Mouse (Mus musculus): Measurements from ENCODE around the gene Drosha. TPM values are rescaled to one million over a fixed set of nuclear protein-coding genes. Genes with fewer than 3 reads are reported as not detected.
"Not testable (repeated sequence)": the region's sequence is repeated elsewhere in the genome, so short reads cannot be mapped to it uniquely, and the experiment has no call there.

The Drosha gene
- total RNA-seq, 2 experiments from 2014 or later, result 35.4 to 39.6 TPM

GRCm38 (mm10) chr15:12884855-12885254 lies 60.2 kb downstream of the Drosha start:
- DNase-seq (ENCODE audit: low spot score), result no peak

DNA sequence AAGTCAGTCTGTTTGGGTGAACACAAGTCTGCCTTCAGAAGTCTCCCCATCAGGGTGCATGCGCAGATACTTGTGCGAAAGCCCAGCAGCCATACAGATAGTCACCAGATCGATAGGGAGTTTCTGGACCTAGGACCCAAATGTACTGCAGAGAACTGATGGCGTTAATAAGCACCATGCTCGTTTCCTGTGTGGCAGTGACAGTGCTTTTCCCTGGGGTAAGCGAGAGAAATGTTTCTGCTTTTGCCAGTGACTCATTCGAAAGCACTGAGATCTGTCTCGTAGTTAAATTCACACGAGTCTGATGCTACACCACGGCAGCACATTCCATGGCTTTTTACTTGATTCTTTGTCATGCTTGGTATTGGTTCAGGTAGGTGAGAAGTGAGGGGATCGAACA lies 60.7 kb downstream of the Drosha start:
- DNase-seq (ENCODE audit: low spot score), result no peak

DNA sequence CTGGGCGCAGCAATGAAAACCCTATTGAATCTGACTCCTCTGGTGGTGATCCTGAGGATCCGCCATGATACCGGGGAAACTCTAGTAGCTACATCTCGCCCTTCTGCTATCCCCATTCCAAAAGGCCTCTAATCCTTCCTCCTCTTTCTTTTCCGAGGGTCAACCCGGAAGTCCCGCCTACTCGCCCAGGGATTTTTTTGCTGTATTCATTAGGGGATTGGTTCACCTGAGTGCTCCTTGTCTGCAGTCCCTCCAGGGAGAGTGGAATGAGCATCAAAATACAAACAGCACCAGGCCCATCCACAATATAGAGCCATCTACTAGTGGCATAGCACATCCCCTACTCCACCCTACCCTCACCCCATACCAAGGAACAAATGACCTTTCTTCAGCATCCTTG lies 62.6 kb downstream of the Drosha start:
- no peak for DNase-seq (ENCODE audit: low spot score)

GRCm38 (mm10) chr15:12888312-12888711 lies 63.7 kb downstream of the Drosha start:
- DNase-seq (ENCODE audit: low spot score), result no peak

- DNase-seq (ENCODE audit: low spot score), result no peak
These were observed 65.3 kb downstream of the Drosha start for GRCm38 (mm10) chr15:12889909-12890308.

DNA sequence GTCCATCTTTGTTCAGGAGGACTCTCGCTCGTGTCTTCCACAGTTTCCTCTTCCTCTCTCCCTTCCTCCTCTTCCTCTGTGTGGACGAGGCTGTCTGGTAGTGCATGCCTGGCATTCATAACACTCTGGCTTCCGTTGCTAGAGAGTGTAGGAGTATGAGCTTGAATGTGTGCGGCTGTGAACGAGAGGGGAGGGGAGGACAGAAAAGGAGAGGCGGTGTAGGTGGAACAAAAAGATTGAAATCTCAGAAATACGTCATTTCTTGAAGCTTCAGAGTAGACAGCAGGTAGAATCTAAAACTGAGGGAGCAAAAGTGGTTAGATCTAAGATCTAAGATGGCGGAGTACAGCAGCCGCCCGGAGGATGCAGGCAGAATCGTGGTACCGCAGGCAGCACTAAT lies 70.8 kb downstream of the Drosha start:
- DNase-seq (ENCODE audit: low spot score), result no peak

DNA sequence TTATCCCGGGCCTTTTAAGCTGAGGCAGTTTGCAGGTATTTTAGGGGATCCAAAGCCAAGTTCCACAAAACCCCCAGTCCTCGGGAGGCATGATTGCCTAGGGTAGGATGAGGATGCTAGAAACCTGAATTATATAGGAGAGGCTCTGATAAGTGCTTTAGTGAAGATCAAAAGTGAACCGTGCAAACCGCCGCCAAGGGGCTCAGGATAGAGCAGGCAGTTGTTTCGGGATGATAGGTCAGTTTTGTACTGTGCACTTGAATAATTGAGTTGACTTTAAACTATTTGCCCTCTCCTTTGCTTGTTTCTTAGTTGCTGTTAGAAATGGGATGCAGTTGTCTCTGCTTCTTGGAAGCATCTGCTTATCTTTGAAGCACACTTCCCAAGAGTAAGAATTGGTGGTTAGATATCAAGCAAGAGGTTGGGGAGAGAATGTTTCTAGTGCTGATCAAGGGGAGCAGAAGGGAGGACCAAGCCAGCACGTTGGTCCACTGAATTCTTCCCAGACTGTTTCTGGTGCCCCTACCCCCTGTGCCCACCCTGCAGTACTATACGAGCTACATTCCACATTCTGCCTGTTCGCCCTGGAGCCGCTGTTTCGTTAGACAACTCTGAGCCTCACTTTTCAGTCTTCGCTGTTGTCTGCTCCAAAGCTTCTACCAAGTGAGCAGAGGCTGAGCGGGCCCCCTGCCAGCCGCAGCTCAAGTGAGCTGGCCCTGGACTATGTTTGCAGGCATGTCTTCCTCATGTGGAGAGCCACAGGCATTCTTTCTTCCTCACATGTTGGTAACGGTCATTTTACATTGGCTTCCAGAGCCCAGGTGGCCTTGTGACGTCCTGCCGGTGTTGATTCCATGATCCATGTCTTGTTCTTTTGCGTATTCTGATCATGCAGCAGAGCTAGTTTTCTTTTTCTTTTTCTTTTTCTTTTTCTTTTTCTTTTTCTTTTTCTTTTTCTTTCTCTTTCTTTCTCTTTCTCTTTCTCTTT lies 71.7 kb downstream of the Drosha start:
- DNase-seq (ENCODE audit: low spot score), result no peak

DNA sequence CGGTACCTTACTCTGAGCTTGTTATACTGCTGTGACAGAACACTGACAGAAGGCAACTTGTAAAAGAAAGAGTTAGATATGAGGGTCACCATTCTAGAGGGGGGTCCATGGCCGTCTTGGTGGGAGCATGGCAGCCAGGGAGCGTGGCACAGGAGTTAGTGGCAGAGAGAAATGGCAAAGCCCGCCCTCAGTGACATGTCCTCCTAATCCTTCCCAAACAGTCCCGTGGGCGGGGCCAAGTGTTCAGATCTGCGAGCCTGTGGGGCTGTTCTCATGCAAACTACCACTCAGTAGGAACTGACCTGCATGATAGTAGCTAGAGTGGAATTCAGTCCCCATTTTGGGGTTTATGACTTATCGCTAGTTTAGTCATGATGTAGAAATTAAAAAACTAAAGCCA lies 73.2 kb downstream of the Drosha start:
- DNase-seq (ENCODE audit: low spot score), result no peak

GRCm38 (mm10) chr15:12900428-12901196 lies 76.0 kb downstream of the Drosha start:
- DNase-seq (ENCODE audit: low spot score), result no peak

DNA sequence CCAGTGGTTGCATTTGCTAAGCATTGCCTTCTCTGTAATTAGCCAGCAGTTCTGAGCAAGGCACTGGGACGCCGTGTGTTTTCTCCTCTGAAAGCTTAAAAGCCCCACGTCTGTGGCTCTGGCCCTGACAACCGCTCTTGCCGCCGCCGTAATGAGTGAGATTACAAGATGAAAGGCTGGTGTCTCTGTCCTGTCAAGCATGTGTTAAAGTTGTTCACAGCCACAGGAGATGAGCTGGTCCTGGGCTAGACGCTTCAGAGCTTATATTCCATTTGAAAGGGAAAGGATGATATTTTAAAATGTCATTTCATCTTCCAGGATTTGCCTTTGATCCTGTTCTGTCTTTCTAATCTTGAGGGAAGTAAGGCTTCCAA lies 76.6 kb downstream of the Drosha start:
- DNase-seq (ENCODE audit: low spot score), result no peak

- DNase-seq (ENCODE audit: low spot score), result no peak
These were observed 79.8 kb downstream of the Drosha start for GRCm38 (mm10) chr15:12904442-12904841.

DNA sequence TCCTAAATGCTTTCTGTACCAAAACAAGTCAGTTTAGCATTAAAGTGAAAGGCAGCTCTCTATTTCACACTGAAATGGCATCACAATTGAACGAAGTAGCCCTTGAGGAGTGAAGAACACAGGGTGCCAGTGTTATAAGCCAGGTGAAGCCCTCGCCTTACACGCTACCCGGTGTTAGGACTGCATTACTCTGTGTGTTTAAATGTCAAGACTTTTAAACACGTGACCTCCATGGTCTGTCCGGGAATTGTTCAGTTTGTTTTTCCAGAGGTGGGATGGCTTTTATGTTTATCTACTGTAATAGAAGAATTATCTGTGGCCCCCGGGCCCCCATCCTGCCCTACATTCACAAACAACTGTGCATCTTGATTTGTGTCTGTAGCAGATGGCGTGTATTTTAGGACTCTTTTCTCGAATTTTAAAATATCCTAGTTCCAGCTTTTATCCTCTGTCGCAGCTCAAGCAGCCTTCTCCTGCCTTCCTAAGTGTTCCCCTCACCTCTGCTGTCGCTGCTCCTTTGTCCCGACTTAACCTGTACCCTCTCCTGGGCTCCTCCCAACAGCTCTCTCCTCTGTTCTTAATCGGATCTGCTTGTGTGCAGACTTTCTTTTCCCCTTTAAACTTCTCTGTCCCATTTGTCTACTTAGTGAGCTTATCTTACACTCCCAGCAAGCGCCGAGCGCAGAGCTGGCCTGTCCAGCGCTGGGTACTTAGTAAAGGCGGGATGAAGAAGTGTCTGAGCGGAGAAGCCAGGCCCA lies 83.5 kb downstream of the Drosha start:
- DNase-seq (ENCODE audit: low spot score), result no peak

GRCm38 (mm10) chr15:12908720-12909028 lies 84.1 kb downstream of the Drosha start:
- no peak for DNase-seq (ENCODE audit: low spot score)

DNA sequence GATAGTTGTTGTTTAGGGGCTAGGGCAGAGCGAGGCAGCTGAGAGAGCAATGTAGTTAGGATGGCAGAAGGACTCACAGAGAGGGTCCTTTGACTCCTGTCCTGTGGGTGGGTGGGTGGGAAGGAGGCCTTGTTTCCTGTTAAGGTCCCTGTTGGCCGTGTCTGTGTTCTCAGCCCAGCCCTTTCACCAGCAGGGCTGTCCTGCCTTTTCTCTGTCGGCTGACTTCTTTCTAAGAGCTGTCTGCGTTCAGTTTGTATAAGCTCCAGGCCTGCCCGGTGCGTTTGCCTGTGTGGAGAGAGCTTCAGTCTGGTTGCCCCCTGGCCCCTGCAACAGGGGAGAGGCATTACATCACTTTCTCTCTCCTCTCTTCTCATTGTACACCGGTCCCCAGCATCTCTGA lies 84.6 kb downstream of the Drosha start:
- DNase-seq (ENCODE audit: low spot score), result no peak

- DNase-seq (ENCODE audit: low spot score), result no peak
These were observed 86.5 kb downstream of the Drosha start for GRCm38 (mm10) chr15:12911082-12911481.

DNA sequence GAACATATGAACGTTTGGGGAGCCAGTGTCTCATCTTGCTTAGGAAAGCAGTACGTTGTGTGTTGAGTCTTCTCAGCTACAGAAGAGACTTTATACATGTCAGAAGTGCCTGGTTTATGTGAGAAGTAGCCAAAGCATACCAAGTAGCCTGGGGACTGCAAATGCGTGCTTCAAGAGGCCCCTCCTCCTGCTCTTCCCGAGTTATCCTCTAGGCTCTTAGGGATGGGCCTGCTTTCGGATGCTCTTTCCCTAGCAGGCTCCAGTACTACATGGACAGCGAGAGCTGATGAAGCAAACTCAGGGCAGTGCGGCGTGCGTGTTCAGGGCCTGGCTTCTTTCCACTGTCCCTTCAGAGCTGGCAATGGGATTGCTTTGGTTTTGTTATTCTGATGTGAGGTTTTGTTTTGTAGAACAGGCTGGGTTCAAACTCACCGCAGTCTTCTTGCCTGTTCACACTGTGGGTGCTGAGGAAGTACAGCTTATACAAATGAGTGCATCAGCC lies 91.8 kb downstream of the Drosha start:
- no peak for DNase-seq (ENCODE audit: low spot score)

- not testable (repeated sequence) for DNase-seq (ENCODE audit: low spot score)
These were observed 94.8 kb downstream of the Drosha start for GRCm38 (mm10) chr15:12919326-12919966.

- no peak for DNase-seq (ENCODE audit: low spot score)
These were observed 95.6 kb downstream of the Drosha start for GRCm38 (mm10) chr15:12919967-12920870.

- no peak for DNase-seq (ENCODE audit: low spot score)
These were observed 97.3 kb downstream of the Drosha start for GRCm38 (mm10) chr15:12921901-12922300.

- no peak for DNase-seq (ENCODE audit: low spot score)
These were observed 99.2 kb downstream of the Drosha start for GRCm38 (mm10) chr15:12923826-12924225.

Data from gastrocnemius, adult 18-20 months (tissue).